Mouse (Mus musculus): ENCODE results near the gene Prg3.

DNA sequence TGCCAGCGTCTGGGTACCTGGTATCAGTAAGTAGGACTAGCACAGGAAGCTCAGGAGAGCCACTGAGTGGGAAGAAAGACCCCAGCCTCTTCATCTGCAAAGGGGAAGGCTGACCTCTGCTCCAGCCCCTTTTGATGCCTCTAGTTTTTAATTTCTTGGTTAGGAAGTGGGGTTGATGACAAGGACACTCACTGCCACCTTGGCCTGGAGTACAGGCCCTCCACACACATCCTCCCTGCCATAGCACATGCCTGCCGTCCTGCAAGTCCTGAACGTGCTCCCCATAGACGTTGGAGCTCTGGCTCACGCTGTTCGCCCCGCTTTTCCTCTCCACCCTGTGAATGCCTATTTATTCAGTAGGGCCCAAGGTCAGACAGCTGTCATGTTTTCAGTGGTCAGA lies 18.6 kb downstream of the Prg3 start:
- TF ChIP-seq MAX (IDR thresholded peaks at IDR 0.05; ENCODE audit: low read length) (no peak), MYB (IDR thresholded peaks at IDR 0.05; ENCODE audit: low read depth, low read length) (no peak), POLR2A (IDR thresholded peaks at IDR 0.05; ENCODE audit: control insufficient read depth in 1 of 2, insufficient read depth in 1 of 2, low read depth in 1 of 2, low read length in 2 of 2, poor library complexity in 1 of 2) (no peak), MXI1 (IDR thresholded peaks at IDR 0.05; ENCODE audit: low read depth, low read length) (no peak), ETS1 (IDR thresholded peaks at IDR 0.05; ENCODE audit: low read depth, low read length) (no peak)
